Mouse (Mus musculus): ENCODE data around the gene Prss35.

- TF ChIP-seq CTCF (IDR thresholded peaks at IDR 0.05; ENCODE audit: borderline replicate concordance, insufficient read depth, low read length) (no peak), POLR2A (IDR thresholded peaks at IDR 0.05; ENCODE audit: low read depth, low read length) (peak; percentile 20; the same call in 1 of the 2 replicates)
These were observed at the start of gene Prss35 for GRCm38 (mm10) chr9:86742959-86743911.
